Mouse (Mus musculus) kidney, postnatal 10 days (tissue): ENCODE measurements around the gene Lrriq4.
"Not testable (repeated sequence)": the region's sequence is repeated elsewhere in the genome, so short reads cannot be mapped to it uniquely, and the experiment has no call there.

Experiments
- DNase-seq: peaks from one replicate; pipeline ENCODE4 v3.0.0; 2021; ENCODE audit warnings: mixed read lengths

Gene Lrriq4

DNA sequence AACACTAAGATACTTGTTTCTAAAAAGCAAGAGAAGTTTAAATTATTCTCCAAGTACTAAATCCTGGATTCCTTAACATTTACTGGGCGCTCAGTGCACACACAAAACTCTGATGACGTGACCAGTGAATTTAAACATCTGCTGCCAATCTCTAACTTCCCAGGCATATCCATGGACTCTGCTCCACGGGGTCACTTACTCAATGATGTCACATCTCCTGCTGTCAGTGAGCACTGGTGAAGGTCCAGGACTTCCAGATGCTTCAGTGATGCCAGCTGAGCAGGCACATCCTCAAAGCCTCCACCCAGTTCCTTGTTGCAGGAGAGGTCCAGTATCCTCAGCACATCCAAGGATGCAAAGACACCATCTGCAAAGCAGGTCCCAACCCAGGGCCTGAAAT lies 42.9 kb downstream of the Lrriq4 start:
- no peak for DNase-seq

DNA sequence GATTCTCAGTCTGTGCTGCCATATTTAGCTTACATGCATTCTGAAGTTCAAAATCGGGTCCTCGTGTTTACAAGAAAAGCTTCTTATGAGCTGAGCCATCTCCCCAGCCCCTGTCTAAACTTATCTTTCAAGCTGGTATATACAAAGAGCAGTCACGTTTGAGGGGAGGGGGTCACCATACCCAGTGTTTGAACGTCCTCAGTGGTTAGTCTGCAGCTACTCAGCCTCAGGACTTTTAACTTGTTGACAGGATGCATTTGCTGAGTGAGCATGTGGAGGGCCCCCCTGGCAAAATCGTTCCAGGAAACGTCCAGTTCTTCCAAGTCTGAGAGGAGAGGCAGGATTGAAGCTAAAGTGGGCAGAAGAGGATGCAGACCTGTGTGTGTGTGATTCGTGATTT lies 46.7 kb downstream of the Lrriq4 start:
- DNase-seq: no peak

DNA sequence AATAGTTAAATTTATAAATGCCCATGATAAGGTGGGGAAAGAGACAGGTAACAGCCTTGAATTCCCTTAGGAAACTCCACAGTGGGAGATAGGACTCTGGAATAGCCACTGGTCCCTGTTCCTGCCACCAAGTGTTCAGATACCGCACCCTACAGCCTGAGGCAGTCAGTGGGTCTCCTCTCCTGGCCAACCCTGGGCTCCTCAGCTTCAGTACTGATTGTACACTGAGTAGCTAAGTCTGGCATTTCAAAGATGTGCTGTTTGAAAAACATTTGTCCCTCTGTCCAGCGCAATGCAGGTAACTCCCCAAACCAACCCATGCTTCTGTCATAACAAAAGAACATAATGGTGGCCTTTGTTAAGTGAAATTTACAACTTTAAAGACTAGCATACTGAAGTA lies 51.4 kb downstream of the Lrriq4 start:
- no peak for DNase-seq

DNA sequence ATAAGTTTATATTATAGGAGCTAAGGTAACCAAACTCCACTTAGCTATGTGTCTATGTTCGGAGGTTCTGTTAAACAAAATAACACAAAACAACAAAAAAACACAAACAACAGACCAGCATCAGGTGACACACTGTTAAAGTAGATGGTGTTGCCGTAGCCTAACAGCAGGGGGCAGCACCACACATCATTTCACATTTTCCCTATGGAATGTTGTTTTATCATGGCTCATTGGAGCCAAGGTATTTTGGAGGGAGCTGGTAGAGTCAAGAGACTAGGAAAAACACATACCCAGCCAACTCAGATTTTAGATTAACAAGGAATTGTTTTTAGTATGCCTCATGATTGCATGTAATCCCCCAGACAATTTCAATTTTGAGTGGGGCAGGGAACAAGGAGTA lies 52.0 kb downstream of the Lrriq4 start:
- peak; percentile 85 for DNase-seq

GRCm38 (mm10) chr3:30697891-30698290 lies 53.6 kb downstream of the Lrriq4 start:
- DNase-seq: no peak

GRCm38 (mm10) chr3:30699711-30700505 lies 55.6 kb downstream of the Lrriq4 start, which contains the start of gene Lrrc31:
Lrrc31 (minus strand) TSS chr3:30699843.
- DNase-seq: not testable (repeated sequence)

DNA sequence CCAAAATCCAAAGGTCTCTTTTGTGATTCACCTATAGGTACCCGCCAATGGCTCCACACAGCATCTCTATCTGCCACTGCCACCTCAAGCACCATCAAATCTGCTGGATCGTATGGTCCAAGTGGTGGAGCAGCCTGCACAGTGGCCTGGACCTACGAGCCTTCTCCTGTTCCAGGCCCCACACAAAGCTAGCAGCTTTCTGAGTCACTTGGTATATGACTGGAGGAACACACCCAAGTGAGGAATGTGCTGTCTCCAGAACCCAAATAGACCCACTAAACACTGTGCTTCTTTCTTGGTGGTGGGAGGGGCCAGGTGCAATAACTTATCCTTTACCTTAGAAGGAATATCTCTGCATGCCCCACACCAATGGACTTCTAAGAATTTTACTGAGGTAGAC lies 61.7 kb downstream of the Lrriq4 start:
- DNase-seq: no peak

DNA sequence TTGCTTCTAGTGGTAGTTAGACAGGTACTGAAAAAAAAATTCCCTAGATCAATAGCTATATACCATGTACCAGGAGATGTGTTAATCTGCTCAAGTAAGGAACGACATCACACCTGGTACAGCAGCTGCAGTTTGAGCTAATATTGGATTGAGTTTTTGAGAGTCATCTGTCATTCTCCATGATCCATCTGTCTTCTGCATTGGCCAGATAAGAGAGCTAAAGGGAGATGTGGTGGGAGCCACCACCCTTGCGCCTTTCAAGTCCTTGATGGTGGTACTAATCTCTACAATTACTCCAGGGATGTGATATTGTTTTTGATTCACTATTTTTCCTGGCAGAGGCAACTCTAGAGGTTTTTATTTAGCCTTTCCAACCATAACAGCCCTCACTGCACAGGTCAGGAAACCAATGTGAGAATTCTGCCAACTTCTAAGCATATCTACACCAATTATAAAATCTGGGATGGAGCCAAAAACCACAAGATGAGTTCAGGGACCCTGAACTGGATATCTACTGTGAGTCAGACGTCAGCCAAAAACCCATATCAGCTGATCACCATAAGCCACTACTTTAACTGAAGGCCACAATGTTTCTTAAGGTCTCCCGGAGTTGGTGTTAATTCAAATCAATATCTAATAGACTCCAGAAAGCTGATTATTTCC lies 62.4 kb downstream of the Lrriq4 start:
- DNase-seq: no peak

GRCm38 (mm10) chr3:30710191-30710590 lies 65.9 kb downstream of the Lrriq4 start:
- no peak for DNase-seq

DNA sequence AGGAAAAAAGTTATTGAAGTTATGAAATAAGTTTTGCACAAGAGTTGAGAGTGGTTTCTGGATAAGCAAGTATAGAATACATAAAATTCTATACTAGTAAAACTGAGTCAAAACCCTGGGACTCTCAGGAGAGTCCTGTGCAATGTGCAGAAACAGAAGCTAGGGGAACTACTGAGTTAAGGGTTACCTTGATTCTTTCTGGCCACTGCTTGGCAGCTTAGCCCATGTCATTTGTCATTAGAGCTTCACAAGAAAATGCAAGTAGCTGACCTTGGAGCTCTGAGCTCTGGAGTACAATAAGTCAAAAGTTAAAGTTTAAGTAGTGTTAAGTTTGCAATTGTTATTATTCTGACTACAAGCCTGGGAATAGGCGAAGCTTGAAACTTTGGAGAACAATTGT lies 69.0 kb downstream of the Lrriq4 start:
- no peak for DNase-seq

DNA sequence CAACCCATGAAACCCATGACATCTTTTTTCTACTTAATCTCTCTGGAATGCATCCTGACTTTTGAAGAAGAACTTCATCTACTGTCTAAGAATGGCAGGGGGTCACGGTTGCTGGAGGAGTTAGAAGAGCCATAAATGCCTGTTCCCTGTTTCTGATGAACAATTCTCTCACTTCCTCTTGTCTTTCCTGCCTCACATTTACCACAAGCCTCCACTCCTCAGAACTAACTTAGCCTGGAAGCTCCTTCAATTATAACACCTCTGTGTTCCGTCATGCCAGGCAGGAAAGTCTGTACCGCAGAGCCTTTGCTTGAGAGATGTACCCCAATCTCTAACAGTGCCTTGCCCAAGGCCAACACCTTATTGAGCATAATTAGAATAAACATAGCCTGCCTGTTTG lies 74.3 kb downstream of the Lrriq4 start:
- no peak for DNase-seq
